Mouse (Mus musculus): ENCODE data around the gene Ldlrap1. TPM values are rescaled to one million over a fixed set of nuclear protein-coding genes. Genes with fewer than 3 reads are reported as not detected.

Ldlrap1 gene
- polyA plus RNA-seq, 1 experiment from 2014 or later, result 22.2 TPM

- H3K4me2 ChIP-seq, result no peak overlapping the region
- no peak overlapping the region for H3K27ac ChIP-seq (ENCODE audit: low read depth)
- DNase-seq, result no peak
- no peaks in the 10 kb centered on the region for H3K4me1 ChIP-seq (ENCODE audit: insufficient read depth)
- H3K9ac ChIP-seq, result no peak overlapping the region
- no peak for TF ChIP-seq CTCF (IDR thresholded peaks at IDR 0.05; ENCODE audit: low read depth)
- H3K9me3 ChIP-seq (ENCODE audit: low read depth, low read length), result no peaks in the 10 kb centered on the region
- WGBS, result 65% methylated on average over 8 of the region's 8 CpGs
- ATAC-seq (ENCODE audit: insufficient read depth), result no peak
- no peaks in the 10 kb centered on the region for H3K27me3 ChIP-seq (ENCODE audit: insufficient read depth, low read length)
- H3K36me3 ChIP-seq (ENCODE audit: insufficient read depth), result no peaks in the 10 kb centered on the region
- H3K4me3 ChIP-seq (ENCODE audit: low read depth, low read length), result no peak overlapping the region
These were observed 48.3 kb downstream of the Ldlrap1 start for GRCm38 (mm10) chr4:134719489-134719888.

GRCm38 (mm10) chr4:134713937-134714336 is 53.9 kb downstream of the Ldlrap1 start:
- 3% methylated on average over 8 of the region's 8 CpGs for WGBS
- no peak overlapping the region for H3K9ac ChIP-seq

GRCm38 (mm10) chr4:134705311-134705710 is 62.5 kb downstream of the Ldlrap1 start:
- H3K4me3 ChIP-seq (ENCODE audit: low read depth, low read length), result no peak overlapping the region
- whole genome bisulfite sequencing, result 46% methylated on average over 5 of the region's 5 CpGs
- DNase-seq (no peak), ATAC-seq (ENCODE audit: insufficient read depth) (no peak)
- no peak overlapping the region for H3K9ac ChIP-seq
- H3K4me1 ChIP-seq (ENCODE audit: insufficient read depth), result no peaks in the 10 kb centered on the region
- no peak overlapping the region for H3K27ac ChIP-seq (ENCODE audit: low read depth)
- H3K4me2 ChIP-seq, result peak overlapping the region; percentile 96; the same call in 1 of the 2 replicates
- H3K9me3 ChIP-seq (ENCODE audit: low read depth, low read length), result no peaks in the 10 kb centered on the region
- H3K27me3 ChIP-seq (ENCODE audit: insufficient read depth, low read length), result peaks cover 25% of the 10 kb centered on the region
- no peak for TF ChIP-seq CTCF (IDR thresholded peaks at IDR 0.05; ENCODE audit: low read depth)
- no peaks in the 10 kb centered on the region for H3K36me3 ChIP-seq (ENCODE audit: insufficient read depth)

More at GRCm38 (mm10) chr4:134713937-134714336, 53.9 kb downstream of the Ldlrap1 start:
- DNase-seq (peak; percentile 94), ATAC-seq (ENCODE audit: insufficient read depth) (peak; percentile 90)
- no peaks in the 10 kb centered on the region for H3K36me3 ChIP-seq (ENCODE audit: insufficient read depth)
- H3K27me3 ChIP-seq (ENCODE audit: insufficient read depth, low read length), result no peaks in the 10 kb centered on the region
- H3K27ac ChIP-seq (ENCODE audit: low read depth), result no peak overlapping the region
- H3K9me3 ChIP-seq (ENCODE audit: low read depth, low read length), result no peaks in the 10 kb centered on the region
- no peak overlapping the region for H3K4me3 ChIP-seq (ENCODE audit: low read depth, low read length)
- peak; percentile 91 for TF ChIP-seq CTCF (IDR thresholded peaks at IDR 0.05; ENCODE audit: low read depth)
- no peaks in the 10 kb centered on the region for H3K4me1 ChIP-seq (ENCODE audit: insufficient read depth)
- H3K4me2 ChIP-seq, result peak overlapping the region; percentile 33; the same call in 1 of the 2 replicates

- Histone ChIP-seq H3K9ac (peak overlapping the region; percentile 48), H3K4me1 (ENCODE audit: insufficient read depth) (no peaks in the 10 kb centered on the region), H3K27ac (ENCODE audit: low read depth) (no peak overlapping the region), H3K27me3 (ENCODE audit: insufficient read depth, low read length) (peaks cover 25% of the 10 kb centered on the region), H3K4me2 (peak overlapping the region; percentile 96), H3K4me3 (ENCODE audit: low read depth, low read length) (peak overlapping the region; percentile 59), H3K9me3 (ENCODE audit: low read depth, low read length) (no peaks in the 10 kb centered on the region), H3K36me3 (ENCODE audit: insufficient read depth) (no peaks in the 10 kb centered on the region)
- peak; percentile 51 for ATAC-seq (ENCODE audit: insufficient read depth)
- no peak for TF ChIP-seq CTCF (IDR thresholded peaks at IDR 0.05; ENCODE audit: low read depth)
- 1% methylated on average over 21 of the region's 21 CpGs for WGBS
- no peak for DNase-seq
These were observed 63.2 kb downstream of the Ldlrap1 start for GRCm38 (mm10) chr4:134704590-134704989.

- peak within 1 kb of the TSS; percentile 59 for H3K4me3 ChIP-seq (ENCODE audit: low read depth, low read length)
- peak within 1 kb of the TSS; percentile 59 for H3K9ac ChIP-seq
- peaks cover 25% of the 10 kb centered on the region for H3K27me3 ChIP-seq (ENCODE audit: insufficient read depth, low read length)
- under 1% methylated on average over 81 of the region's 81 CpGs for WGBS
- DNase-seq (peak; percentile 99), ATAC-seq (ENCODE audit: insufficient read depth) (peak; percentile 95)
- peak within 1 kb of the TSS; percentile 96 for H3K4me2 ChIP-seq
- H3K27ac ChIP-seq (ENCODE audit: low read depth), result peak within 1 kb of the TSS; percentile 10; the same call in 1 of the 2 replicates
- H3K9me3 ChIP-seq (ENCODE audit: low read depth, low read length), result no peaks in the 10 kb centered on the region
- H3K36me3 ChIP-seq (ENCODE audit: insufficient read depth), result no peaks in the 10 kb centered on the region
- no peak for TF ChIP-seq CTCF (IDR thresholded peaks at IDR 0.05; ENCODE audit: low read depth)
- H3K4me1 ChIP-seq (ENCODE audit: insufficient read depth), result no peaks in the 10 kb centered on the region
These were observed 63.8 kb downstream of the Ldlrap1 start, which contains the start of gene Man1c1 for GRCm38 (mm10) chr4:134703835-134704546. Man1c1 (minus strand) TSS chr4:134704290.

GRCm38 (mm10) chr4:134702981-134703834 is 64.6 kb downstream of the Ldlrap1 start:
- under 1% methylated on average over 85 of the region's 90 CpGs for WGBS
- Histone ChIP-seq H3K9me3 (ENCODE audit: low read depth, low read length) (no peaks in the 10 kb centered on the region), H3K27ac (ENCODE audit: low read depth) (peak overlapping the region; percentile 10; the same call in 1 of the 2 replicates), H3K4me2 (peak overlapping the region; percentile 96), H3K9ac (peak overlapping the region; percentile 59), H3K27me3 (ENCODE audit: insufficient read depth, low read length) (peaks cover 25% of the 10 kb centered on the region), H3K4me1 (ENCODE audit: insufficient read depth) (no peaks in the 10 kb centered on the region), H3K4me3 (ENCODE audit: low read depth, low read length) (peak overlapping the region; percentile 59), H3K36me3 (ENCODE audit: insufficient read depth) (no peaks in the 10 kb centered on the region)
- DNase-seq (peak; percentile 43), ATAC-seq (ENCODE audit: insufficient read depth) (no peak)
- no peak for TF ChIP-seq CTCF (IDR thresholded peaks at IDR 0.05; ENCODE audit: low read depth)

GRCm38 (mm10) chr4:134701934-134702333 is 65.9 kb downstream of the Ldlrap1 start:
- Histone ChIP-seq H3K27ac (ENCODE audit: low read depth) (no peak overlapping the region), H3K4me2 (peak overlapping the region; percentile 96), H3K36me3 (ENCODE audit: insufficient read depth) (no peaks in the 10 kb centered on the region), H3K9me3 (ENCODE audit: low read depth, low read length) (no peaks in the 10 kb centered on the region), H3K27me3 (ENCODE audit: insufficient read depth, low read length) (peaks cover 25% of the 10 kb centered on the region), H3K9ac (no peak overlapping the region; the same call in 1 of the 2 replicates), H3K4me3 (ENCODE audit: low read depth, low read length) (peak overlapping the region; percentile 59; the same call in 1 of the 2 replicates), H3K4me1 (ENCODE audit: insufficient read depth) (no peaks in the 10 kb centered on the region)
- ATAC-seq (ENCODE audit: insufficient read depth) (no peak), DNase-seq (peak; percentile 85)
- WGBS, result 33% methylated on average over 6 of the region's 6 CpGs
- TF ChIP-seq CTCF (IDR thresholded peaks at IDR 0.05; ENCODE audit: low read depth), result peak; percentile 98

All from lung, embryonic 14.5 days (tissue).